Mouse (Mus musculus) heart, adult 8-10 months (tissue): ENCODE results near the gene Mog. TPM values are rescaled to one million over a fixed set of nuclear protein-coding genes. Genes with fewer than 3 reads are reported as not detected.
A peak's percentile ranks its signal among the peaks of the same experiment; 100 is the strongest.
"Not testable (repeated sequence)": the region's sequence is repeated elsewhere in the genome, so short reads cannot be mapped to it uniquely, and the experiment has no call there.

Source experiments
- DNase-seq: peaks from one replicate; pipeline ENCODE4 v3.0.0; 2022; ENCODE audit warnings: low spot score
- total RNA-seq, 4 experiments: library from RNA; stranded (reverse); gene quantifications; 2 replicates each; pipeline ENCODE4 v1.2.4; 2022

Mog gene
- total RNA-seq, 4 experiments from 2014 or later = not detected

- peak; percentile 66 for DNase-seq
Measured at GRCm38 (mm10) chr17:37045611-37046311, 22.6 kb upstream of the Mog start, which contains the start of gene Gabbr1. Gabbr1 (plus strand) TSS chr17:37045966.

GRCm38 (mm10) chr17:37044651-37045244, 21.6 kb upstream of the Mog start:
- DNase-seq = no peak

GRCm38 (mm10) chr17:37039127-37039894, 16.1 kb upstream of the Mog start:
- DNase-seq = no peak

- DNase-seq = no peak
Measured at GRCm38 (mm10) chr17:37029162-37029561, 6.0 kb upstream of the Mog start.

- DNase-seq = peak; percentile 81
Measured at GRCm38 (mm10) chr17:37028683-37029120, 5.5 kb upstream of the Mog start.

GRCm38 (mm10) chr17:37028212-37028611, 5.0 kb upstream of the Mog start:
- DNase-seq = no peak

GRCm38 (mm10) chr17:37027486-37027885, 4.3 kb upstream of the Mog start:
- DNase-seq = no peak

- no peak for DNase-seq
Measured at GRCm38 (mm10) chr17:37026425-37026824, 3.2 kb upstream of the Mog start.

GRCm38 (mm10) chr17:37019242-37019641, 4.0 kb downstream of the Mog start:
- DNase-seq = not testable (repeated sequence)

GRCm38 (mm10) chr17:37018328-37018727, 4.9 kb downstream of the Mog start:
- no peak for DNase-seq

- DNase-seq = no peak
Measured at GRCm38 (mm10) chr17:37016333-37016732, 6.9 kb downstream of the Mog start.

GRCm38 (mm10) chr17:37012141-37012540, 11.1 kb downstream of the Mog start:
- no peak for DNase-seq

GRCm38 (mm10) chr17:37011719-37012118, 11.5 kb downstream of the Mog start:
- DNase-seq = no peak

- DNase-seq = no peak
Measured at GRCm38 (mm10) chr17:37009460-37010042, 13.6 kb downstream of the Mog start.

GRCm38 (mm10) chr17:37008161-37008560, 15.0 kb downstream of the Mog start:
- no peak for DNase-seq

- DNase-seq = no peak
Measured at GRCm38 (mm10) chr17:37003366-37003765, 19.8 kb downstream of the Mog start.

- DNase-seq = peak; percentile 41
Measured at GRCm38 (mm10) chr17:37002364-37003330, 20.6 kb downstream of the Mog start.

- DNase-seq = no peak
Measured at GRCm38 (mm10) chr17:37000863-37001262, 22.3 kb downstream of the Mog start, which contains the start of gene Zfp57. Zfp57 (plus strand) TSS chr17:37001163.

- no peak for DNase-seq
Measured at GRCm38 (mm10) chr17:36998477-36998876, 24.7 kb downstream of the Mog start.

GRCm38 (mm10) chr17:36997033-36997735, 26.0 kb downstream of the Mog start:
- DNase-seq = peak; percentile 46
